Mouse (Mus musculus) forebrain, embryonic 15.5 days (tissue): ENCODE results near the gene Abcb4. TPM values are rescaled to one million over a fixed set of nuclear protein-coding genes. Genes with fewer than 3 reads are reported as not detected.
"Not testable (repeated sequence)": the region's sequence is repeated elsewhere in the genome, so short reads cannot be mapped to it uniquely, and the experiment has no call there.

Experiments used
- ATAC-seq: fragments of 200-750 bp; cut with Nextera tagmentation; replicated peaks from 2 replicates; pipeline ENCODE4 v1.8.0; 2017; ENCODE audit warnings: mild to moderate bottlenecking, moderate TSS enrichment, moderate library complexity
- H3K27ac ChIP-seq: fragments of 300-500 bp; sonication (generic); replicated peaks from 2 replicates; pipeline ENCODE4 v1.5.1; 2015; ENCODE audit warnings: mild to moderate bottlenecking, inconsistent platforms
- H3K27me3 ChIP-seq: fragments of 300-500 bp; sonication (generic); 2 replicates; pipeline ENCODE4 v1.6.1; 2015; ENCODE audit warnings: inconsistent platforms
- H3K36me3 ChIP-seq: fragments of 300-500 bp; sonication (generic); 2 replicates; pipeline ENCODE4 v1.6.1; 2015; ENCODE audit warnings: mild to moderate bottlenecking, inconsistent platforms
- H3K4me1 ChIP-seq: fragments of 300-500 bp; sonication (generic); 2 replicates; pipeline ENCODE4 v1.6.1; 2015; ENCODE audit warnings: inconsistent platforms
- H3K4me2 ChIP-seq: fragments of 300-500 bp; sonication (generic); replicated peaks from 2 replicates; pipeline ENCODE4 v1.6.1; 2015; ENCODE audit warnings: mild to moderate bottlenecking, inconsistent platforms
- H3K4me3 ChIP-seq: fragments of 300-500 bp; sonication (generic); 2 replicates; pipeline ENCODE4 v1.5.1; 2015; ENCODE audit warnings: mild to moderate bottlenecking, inconsistent platforms
- H3K9ac ChIP-seq: fragments of 300-500 bp; sonication (generic); replicated peaks from 2 replicates; pipeline ENCODE4 v1.6.1; 2015; ENCODE audit warnings: mild to moderate bottlenecking, inconsistent platforms
- H3K9me3 ChIP-seq: fragments of 300-500 bp; sonication (generic); 2 replicates; pipeline ENCODE4 v1.6.1; 2016; ENCODE audit warnings: inconsistent platforms
- WGBS: fragments of 180-500 bp; shearing (Covaris S2); methylation state at CpG from one replicate; pipeline ENCODE4 v1.1.7; 2015; ENCODE audit warnings: mixed read lengths; 5-methylcytosine and 5-hydroxymethylcytosine counted together
- polyA plus RNA-seq: library from polyadenylated mRNA; unstranded; fragments of >200 nt; fragmentation: Nextera tagmentation; extraction: Ambion mirVana; gene quantifications from 2 replicates; pipeline ENCODE4 v1.2.1, GENCODE M21; 2015

Gene Abcb4
- polyA plus RNA-seq, 1 experiment from 2014 or later = 0.85 TPM

DNA sequence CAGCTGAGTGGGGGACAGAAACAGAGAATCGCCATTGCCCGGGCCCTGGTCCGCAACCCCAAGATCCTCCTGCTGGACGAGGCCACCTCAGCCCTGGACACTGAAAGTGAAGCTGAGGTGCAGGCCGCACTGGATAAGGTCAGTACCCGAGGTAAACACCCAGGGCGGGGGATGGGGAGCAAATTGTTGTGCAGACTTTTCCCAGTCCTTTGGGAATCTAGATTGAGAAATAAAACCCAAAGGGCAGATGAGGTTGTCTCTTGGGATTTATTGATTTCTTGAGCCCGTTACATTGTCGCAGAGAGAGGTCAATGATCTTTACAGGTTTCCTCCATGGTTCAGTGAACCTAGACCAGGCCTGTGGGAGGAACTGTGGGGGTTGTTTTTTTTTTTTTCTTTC, 34.9 kb downstream of the Abcb4 start:
- WGBS = 94% methylated on average over 9 of the region's 9 CpGs
- no peak overlapping the region for H3K27ac ChIP-seq
- H3K36me3 ChIP-seq = no peaks in the 10 kb centered on the region
- ATAC-seq = no peak
- no peak overlapping the region for H3K4me2 ChIP-seq
- peaks cover 3% of the 10 kb centered on the region; the same call in 1 of the 2 replicates for H3K9me3 ChIP-seq
- H3K27me3 ChIP-seq = no peaks in the 10 kb centered on the region
- H3K4me3 ChIP-seq = no peak overlapping the region
- no peak overlapping the region for H3K9ac ChIP-seq
- H3K4me1 ChIP-seq = no peaks in the 10 kb centered on the region

DNA sequence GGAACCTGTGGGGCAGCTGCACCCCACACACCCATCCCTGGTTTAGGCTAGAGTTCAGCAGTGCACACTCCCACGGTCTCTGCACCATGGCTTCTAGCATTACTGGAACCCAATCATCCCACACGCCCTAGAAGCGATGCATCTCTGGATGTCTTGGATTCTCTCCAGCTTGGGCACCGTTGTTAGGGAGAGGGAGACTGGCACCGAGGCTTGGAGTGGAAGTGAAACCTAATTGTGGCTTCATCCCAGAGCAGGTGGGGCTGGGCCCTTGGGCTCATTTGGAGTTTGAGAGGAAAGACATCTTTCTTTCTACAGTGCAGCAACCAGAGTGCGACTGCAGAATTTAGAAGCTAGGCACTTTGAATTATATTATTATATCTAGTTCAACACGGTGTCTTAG, 44.4 kb downstream of the Abcb4 start:
- Histone ChIP-seq H3K4me3 (no peak overlapping the region), H3K9me3 (no peaks in the 10 kb centered on the region), H3K4me1 (no peaks in the 10 kb centered on the region), H3K36me3 (no peaks in the 10 kb centered on the region), H3K27ac (no peak overlapping the region), H3K27me3 (no peaks in the 10 kb centered on the region), H3K9ac (no peak overlapping the region), H3K4me2 (no peak overlapping the region)
- ATAC-seq = no peak
- 84% methylated on average over 7 of the region's 7 CpGs for WGBS

DNA sequence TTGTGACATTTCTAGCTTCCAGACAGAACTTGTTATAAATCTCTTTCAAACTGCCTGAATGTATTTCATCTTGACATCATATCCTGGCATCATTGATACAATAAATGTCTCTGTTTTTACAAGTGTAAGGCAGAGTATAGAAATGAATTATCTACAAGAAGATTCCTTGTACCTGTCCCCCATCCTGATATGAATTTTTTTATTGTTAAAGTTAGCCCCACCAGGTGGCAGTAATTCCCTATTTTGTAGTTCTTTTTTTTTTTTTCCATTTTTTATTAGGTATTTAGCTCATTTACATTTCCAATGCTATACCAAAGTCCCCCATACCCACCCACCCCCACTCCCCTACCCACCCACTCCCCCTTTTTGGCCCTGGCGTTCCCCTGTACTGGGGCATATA, 47.7 kb downstream of the Abcb4 start:
- not testable (repeated sequence) for H3K4me3 ChIP-seq, H3K9me3 ChIP-seq, ATAC-seq, H3K27me3 ChIP-seq, H3K4me1 ChIP-seq, H3K4me2 ChIP-seq, H3K36me3 ChIP-seq, H3K9ac ChIP-seq, H3K27ac ChIP-seq
- WGBS = no CpG with 5 or more reads among the region's 1 CpGs

DNA sequence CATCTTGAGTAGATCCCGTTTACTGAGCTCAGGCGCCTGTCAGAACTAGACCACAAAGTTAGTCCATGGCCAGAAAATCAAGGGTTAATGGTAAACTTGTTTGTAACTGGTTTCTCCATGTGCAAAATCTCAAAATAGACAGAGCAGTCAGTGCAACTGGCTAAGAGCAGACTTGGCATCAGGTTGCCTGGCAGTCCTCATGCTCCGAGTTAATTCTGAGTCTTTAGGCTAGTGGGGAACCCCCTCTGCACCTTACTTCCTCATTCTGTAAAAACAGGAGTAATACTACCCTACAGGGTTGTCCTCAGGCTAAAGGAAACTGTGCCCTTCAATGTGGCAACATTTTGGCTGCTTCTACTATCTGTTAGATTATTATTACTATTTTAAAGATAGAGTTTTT, 50.3 kb downstream of the Abcb4 start:
- ATAC-seq = no peak
- Histone ChIP-seq H3K36me3 (no peaks in the 10 kb centered on the region), H3K27me3 (no peaks in the 10 kb centered on the region), H3K9me3 (no peaks in the 10 kb centered on the region), H3K9ac (no peak overlapping the region), H3K4me2 (no peak overlapping the region), H3K4me3 (no peak overlapping the region), H3K27ac (no peak overlapping the region), H3K4me1 (no peaks in the 10 kb centered on the region)
- 79% methylated on average over 3 of the region's 3 CpGs for WGBS

DNA sequence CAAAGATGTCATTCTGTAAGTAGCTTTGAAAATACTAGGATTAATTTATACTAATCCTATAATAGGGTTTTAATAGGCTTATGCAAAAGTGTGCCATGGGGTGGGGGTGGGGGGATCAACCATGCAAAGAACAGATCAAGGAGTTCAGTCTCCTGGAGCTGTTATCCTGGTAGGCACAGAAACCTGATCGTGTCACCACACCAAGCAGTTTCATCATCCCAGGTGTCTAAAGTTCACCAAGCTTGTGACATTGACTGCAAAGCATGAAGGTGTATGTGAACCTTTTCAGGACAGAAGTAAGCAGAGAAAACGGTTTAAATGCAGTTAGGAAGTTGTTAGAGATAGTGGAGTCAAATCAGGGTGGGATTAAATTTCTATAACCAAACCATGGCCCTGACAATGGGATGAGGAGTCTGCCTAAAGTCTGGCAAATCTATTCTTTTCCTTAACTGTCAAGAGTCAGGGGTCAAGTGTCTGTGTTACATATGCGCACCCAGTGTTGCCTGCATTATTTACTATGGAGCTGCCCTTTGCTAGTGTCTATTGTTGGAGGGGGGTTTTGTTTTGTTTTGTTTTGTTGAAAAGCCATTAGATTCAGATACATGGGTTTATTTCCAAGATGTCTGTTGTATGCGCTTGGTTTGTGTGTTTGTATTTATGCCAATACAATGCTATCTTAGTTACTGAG, 54.0 kb downstream of the Abcb4 start:
- no peak overlapping the region for H3K4me3 ChIP-seq
- H3K4me2 ChIP-seq = no peak overlapping the region
- no peak overlapping the region for H3K27ac ChIP-seq
- no peaks in the 10 kb centered on the region for H3K4me1 ChIP-seq
- WGBS = 77% methylated on average over 4 of the region's 4 CpGs
- H3K36me3 ChIP-seq = no peaks in the 10 kb centered on the region
- H3K9ac ChIP-seq = no peak overlapping the region
- no peaks in the 10 kb centered on the region for H3K9me3 ChIP-seq
- no peaks in the 10 kb centered on the region for H3K27me3 ChIP-seq
- ATAC-seq = no peak

DNA sequence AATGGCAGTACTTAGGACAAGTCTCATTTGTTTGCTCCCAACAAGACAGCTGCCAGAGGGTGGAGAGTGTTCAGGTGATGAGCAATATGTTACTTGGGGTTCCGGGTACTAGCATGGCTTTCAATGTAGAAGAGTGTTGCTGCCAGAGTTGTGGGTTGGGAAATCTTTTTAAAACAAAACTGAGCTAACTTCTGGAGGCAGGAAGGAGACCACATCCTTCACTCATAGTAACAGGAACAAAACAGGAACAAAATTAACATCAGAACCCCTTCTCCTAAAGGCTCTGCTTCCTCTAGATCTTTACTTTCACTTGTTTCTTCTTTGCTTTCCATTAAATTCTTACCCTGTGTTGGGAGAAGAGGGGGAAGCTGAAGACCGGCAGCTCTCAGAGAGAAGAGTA, 60.1 kb downstream of the Abcb4 start:
- no peak for ATAC-seq
- Histone ChIP-seq H3K9ac (no peak overlapping the region), H3K27me3 (no peaks in the 10 kb centered on the region), H3K4me2 (no peak overlapping the region), H3K27ac (no peak overlapping the region), H3K9me3 (no peaks in the 10 kb centered on the region), H3K4me3 (no peak overlapping the region), H3K4me1 (no peaks in the 10 kb centered on the region), H3K36me3 (no peaks in the 10 kb centered on the region)
- WGBS = 96% methylated on average over 2 of the region's 2 CpGs

DNA sequence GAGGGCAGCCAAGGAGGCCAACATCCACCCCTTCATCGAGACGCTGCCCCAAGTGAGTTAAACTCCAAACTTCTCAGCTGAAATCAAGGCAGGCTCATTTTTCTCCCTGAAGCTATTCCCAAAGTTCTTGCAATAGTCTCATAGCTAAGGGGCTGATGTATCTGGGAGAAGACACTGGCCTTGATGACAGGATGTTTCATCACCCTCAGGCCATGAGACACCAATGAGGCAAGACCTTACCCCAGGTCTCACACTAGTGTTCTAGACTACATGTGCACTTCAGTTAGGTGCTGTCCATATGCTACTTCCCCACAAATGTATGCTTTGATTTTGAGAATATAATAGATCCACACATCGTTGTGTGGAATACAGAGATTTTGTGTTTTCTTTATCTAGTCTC, 62.0 kb downstream of the Abcb4 start:
- H3K4me2 ChIP-seq = no peak overlapping the region
- WGBS = 96% methylated on average over 3 of the region's 3 CpGs
- no peak for ATAC-seq
- no peaks in the 10 kb centered on the region for H3K27me3 ChIP-seq
- no peak overlapping the region for H3K27ac ChIP-seq
- no peaks in the 10 kb centered on the region for H3K4me1 ChIP-seq
- H3K9ac ChIP-seq = no peak overlapping the region
- no peaks in the 10 kb centered on the region for H3K36me3 ChIP-seq
- no peaks in the 10 kb centered on the region for H3K9me3 ChIP-seq
- no peak overlapping the region for H3K4me3 ChIP-seq

DNA sequence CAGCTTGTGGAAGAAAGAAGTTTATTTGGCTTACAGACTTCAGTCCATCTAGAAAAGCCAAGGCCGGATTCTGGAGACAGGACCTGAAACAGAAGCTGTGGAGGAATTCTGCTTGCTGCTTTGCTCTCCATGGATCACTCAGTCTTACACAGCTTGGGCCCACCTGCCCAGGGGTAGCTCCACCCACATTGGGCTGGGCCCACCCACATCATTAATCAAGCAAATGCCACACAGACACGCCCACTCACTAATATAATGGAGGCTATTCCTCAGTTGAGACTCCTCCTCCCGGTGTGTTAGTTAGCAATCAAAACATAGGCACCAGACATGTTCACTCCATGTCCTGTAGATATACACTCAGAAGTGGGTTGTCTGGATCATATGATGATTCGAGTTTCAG, 67.0 kb downstream of the Abcb4 start:
- H3K4me2 ChIP-seq = no peak overlapping the region
- H3K4me1 ChIP-seq = no peaks in the 10 kb centered on the region
- 81% methylated on average over 4 of the region's 4 CpGs for WGBS
- peaks cover 12% of the 10 kb centered on the region for H3K36me3 ChIP-seq
- no peaks in the 10 kb centered on the region for H3K27me3 ChIP-seq
- H3K27ac ChIP-seq = no peak overlapping the region
- H3K9ac ChIP-seq = no peak overlapping the region
- H3K9me3 ChIP-seq = no peaks in the 10 kb centered on the region
- no peak overlapping the region for H3K4me3 ChIP-seq
- no peak for ATAC-seq

DNA sequence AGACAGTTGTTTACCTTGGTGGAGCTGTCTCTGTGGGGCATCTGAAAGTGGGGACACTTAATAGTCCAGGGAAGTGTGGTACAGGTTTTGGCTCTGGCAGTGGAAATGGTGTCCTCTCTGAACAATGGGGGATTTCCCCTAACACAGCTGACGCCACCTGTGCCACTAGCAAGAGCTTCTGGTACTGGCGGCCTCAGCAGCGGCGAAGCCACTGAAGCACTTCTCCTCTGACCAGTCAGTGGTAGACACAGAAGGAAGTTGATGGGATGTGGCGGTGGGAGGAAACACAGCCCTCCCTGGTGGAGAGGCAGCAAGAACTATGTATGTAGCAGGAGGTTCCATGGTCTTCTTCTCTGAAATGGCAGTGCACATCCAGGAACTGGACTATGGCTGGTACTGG, 71.0 kb downstream of the Abcb4 start:
- no peak overlapping the region for H3K4me2 ChIP-seq
- H3K4me1 ChIP-seq = no peaks in the 10 kb centered on the region
- no peak overlapping the region for H3K4me3 ChIP-seq
- peaks cover 34% of the 10 kb centered on the region for H3K36me3 ChIP-seq
- H3K9me3 ChIP-seq = no peaks in the 10 kb centered on the region
- H3K27me3 ChIP-seq = no peaks in the 10 kb centered on the region
- H3K27ac ChIP-seq = no peak overlapping the region
- WGBS = 95% methylated on average over 5 of the region's 5 CpGs
- no peak overlapping the region for H3K9ac ChIP-seq
- ATAC-seq = no peak

DNA sequence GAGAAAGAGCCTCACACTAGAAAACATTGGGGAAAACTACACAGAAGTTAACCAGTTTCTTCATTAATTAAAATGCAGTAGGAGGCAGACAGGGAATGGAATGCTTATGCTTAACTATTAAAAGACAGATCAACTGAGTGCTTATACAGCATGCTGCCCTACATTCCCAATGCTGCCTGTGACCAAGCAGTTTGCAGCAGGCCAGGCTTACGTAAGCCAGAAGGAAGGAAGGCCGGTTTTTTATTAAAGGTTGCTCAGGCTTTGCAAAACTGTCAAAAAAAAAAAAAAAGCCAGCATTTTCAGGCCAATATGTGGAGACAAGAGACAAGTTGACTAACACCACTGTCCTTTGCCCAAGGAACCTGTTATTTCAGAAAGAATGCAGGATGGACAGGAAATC, 77.2 kb downstream of the Abcb4 start:
- ATAC-seq = no peak
- Histone ChIP-seq H3K9ac (no peak overlapping the region), H3K9me3 (no peaks in the 10 kb centered on the region), H3K4me3 (no peak overlapping the region), H3K27ac (no peak overlapping the region), H3K4me1 (no peaks in the 10 kb centered on the region), H3K27me3 (no peaks in the 10 kb centered on the region), H3K4me2 (no peak overlapping the region), H3K36me3 (peaks cover 38% of the 10 kb centered on the region)
- 93% methylated on average over 2 of the region's 2 CpGs for WGBS

DNA sequence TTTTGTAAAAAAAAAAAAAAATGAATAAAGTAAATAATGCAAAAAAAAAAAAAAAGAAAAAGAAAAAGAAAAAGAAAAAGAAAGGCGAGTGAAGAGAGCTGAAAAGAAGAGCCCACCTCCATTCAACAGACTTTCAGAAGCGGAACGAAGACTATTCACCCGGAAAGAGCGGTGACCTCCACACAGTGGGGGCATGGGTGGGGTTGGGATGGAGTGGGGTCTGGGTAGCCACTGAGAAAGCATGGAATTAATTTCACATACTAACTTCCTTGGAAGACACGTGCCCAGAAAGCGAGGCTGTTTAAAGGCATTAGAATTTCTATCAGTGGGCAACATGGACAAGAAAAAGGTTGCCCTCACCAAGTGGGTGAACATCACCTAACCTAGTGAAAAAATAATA, 78.8 kb downstream of the Abcb4 start:
- no peaks in the 10 kb centered on the region for H3K4me1 ChIP-seq
- no peak overlapping the region for H3K4me2 ChIP-seq
- H3K27ac ChIP-seq = no peak overlapping the region
- no peak overlapping the region for H3K9ac ChIP-seq
- no peak for ATAC-seq
- no peaks in the 10 kb centered on the region for H3K27me3 ChIP-seq
- no peak overlapping the region for H3K4me3 ChIP-seq
- 61% methylated on average over 7 of the region's 7 CpGs for WGBS
- H3K36me3 ChIP-seq = peaks cover 29% of the 10 kb centered on the region
- no peaks in the 10 kb centered on the region for H3K9me3 ChIP-seq

DNA sequence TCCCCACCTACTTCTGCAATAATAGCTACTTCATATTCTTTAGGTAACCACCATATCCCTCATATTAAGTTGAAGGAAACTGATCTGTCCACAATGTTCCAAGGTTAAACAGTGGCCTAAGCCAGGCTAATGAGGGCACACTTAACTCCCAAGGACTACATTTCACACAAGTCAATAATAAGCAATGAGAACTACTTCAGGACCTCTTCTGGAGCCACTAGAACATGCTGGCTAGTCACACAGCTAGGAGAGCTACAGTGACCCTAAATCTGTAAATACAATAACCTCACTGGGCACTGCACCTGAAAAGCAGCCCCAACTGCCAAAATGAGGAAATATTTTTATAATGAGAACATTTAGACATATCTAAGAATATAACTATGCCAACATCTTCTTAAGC, 81.2 kb downstream of the Abcb4 start:
- no peak overlapping the region for H3K4me2 ChIP-seq
- H3K27me3 ChIP-seq = no peaks in the 10 kb centered on the region
- H3K9me3 ChIP-seq = no peaks in the 10 kb centered on the region
- peaks cover 15% of the 10 kb centered on the region for H3K36me3 ChIP-seq
- no peaks in the 10 kb centered on the region for H3K4me1 ChIP-seq
- H3K4me3 ChIP-seq = no peak overlapping the region
- no peak overlapping the region for H3K9ac ChIP-seq
- H3K27ac ChIP-seq = no peak overlapping the region
- no peak for ATAC-seq

DNA sequence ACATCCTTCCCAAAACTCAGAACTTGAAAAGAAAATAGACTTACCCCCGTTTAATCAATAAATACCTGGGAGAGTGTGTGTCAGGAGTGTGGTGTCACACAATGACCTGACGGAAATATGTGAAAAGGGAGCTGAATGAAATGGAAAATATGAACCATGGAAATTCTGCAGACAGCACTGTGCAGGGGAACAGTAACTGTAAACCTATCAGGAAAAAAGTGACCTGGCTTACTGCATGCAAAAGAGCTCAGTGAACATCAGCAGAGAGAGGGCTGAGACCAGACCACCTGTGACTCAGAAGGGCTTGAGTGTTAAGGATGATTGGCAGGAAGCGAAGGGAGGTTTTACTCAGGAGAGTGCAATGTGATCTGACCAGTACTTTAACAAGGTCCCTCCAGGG, 92.0 kb downstream of the Abcb4 start:
- WGBS = 91% methylated on average over 3 of the region's 3 CpGs

More for the DNA sequence above, 92.0 kb downstream of the Abcb4 start:
- no peaks in the 10 kb centered on the region for H3K9me3 ChIP-seq
- H3K36me3 ChIP-seq = peaks cover 22% of the 10 kb centered on the region
- H3K27ac ChIP-seq = no peak overlapping the region
- no peak overlapping the region for H3K4me2 ChIP-seq
- no peak for ATAC-seq
- no peak overlapping the region for H3K4me3 ChIP-seq
- H3K9ac ChIP-seq = no peak overlapping the region
- H3K4me1 ChIP-seq = no peaks in the 10 kb centered on the region
- no peaks in the 10 kb centered on the region for H3K27me3 ChIP-seq
